In genomic region chr6:137519529-137520342, GRCm38 (mm10) we compare ENCODE assay signal across 13 mouse cellular contexts.
DNase-seq lines count a peak whose midpoint lies in the region; ATAC-seq lines count a peak whose summit lies in the region.
"Had no signal": no experiment of that assay in that cellular context is flagged by ENCODE, and none has a peak within 500 bp of the region (broad histone marks: within the 10 kb centered on the region; RNA-seq: fewer than 3 reads in every experiment).

No protein-coding gene starts in this region.

- no peak overlapping the region for H3K4me3 ChIP-seq in hindbrain, embryonic 13.5 days
- no peak overlapping the region for H3K4me3 ChIP-seq in hindbrain, embryonic 14.5 days (replicated peaks; ENCODE audit: low read length)
- H3K4me3 ChIP-seq in intestine, embryonic 16.5 days (ENCODE audit: low read length): no peak overlapping the region
- no peak overlapping the region for H3K4me3 ChIP-seq in neural tube, embryonic 13.5 days
- H3K4me3 ChIP-seq in heart, embryonic 10.5 days: no peak overlapping the region
- H3K4me3 ChIP-seq in embryonic facial prominence, embryonic 10.5 days: no peak overlapping the region
- H3K4me3 ChIP-seq: heart, embryonic 15.5 days had no signal

- no peaks in the 10 kb centered on the region for H3K36me3 ChIP-seq in hindbrain, embryonic 13.5 days
- no peaks in the 10 kb centered on the region for H3K36me3 ChIP-seq in hindbrain, embryonic 14.5 days (replicated peaks; ENCODE audit: control insufficient read depth, insufficient read depth)
- peaks cover 2% of the 10 kb centered on the region; the same call in 1 of the 2 replicates for H3K36me3 ChIP-seq in intestine, embryonic 16.5 days (ENCODE audit: control insufficient read depth, insufficient read depth, low read length)
- no peaks in the 10 kb centered on the region for H3K36me3 ChIP-seq in neural tube, embryonic 13.5 days
- no peaks in the 10 kb centered on the region for H3K36me3 ChIP-seq in heart, embryonic 10.5 days
- H3K36me3 ChIP-seq in embryonic facial prominence, embryonic 10.5 days (replicated peaks): no peaks in the 10 kb centered on the region
- H3K36me3 ChIP-seq: heart, embryonic 15.5 days had no signal

- no peak for DNase-seq in hindbrain, embryonic 14.5 days (ENCODE audit: low spot score)
- peak; percentile 94 for DNase-seq in NIH3T3 (ENCODE audit: low read depth)
- no peak for DNase-seq in heart, embryonic 10.5 days (ENCODE audit: low spot score)
- DNase-seq in lung, postnatal 25 days (ENCODE audit: low spot score): no peak
- no peak for DNase-seq in embryonic facial prominence, embryonic 10.5 days (ENCODE audit: low spot score)
- DNase-seq: kidney, postnatal 36 days; liver, postnatal 0 days had no signal

- no peaks in the 10 kb centered on the region for H3K27me3 ChIP-seq in hindbrain, embryonic 13.5 days
- H3K27me3 ChIP-seq in hindbrain, embryonic 14.5 days (ENCODE audit: control insufficient read depth, insufficient read depth, low read length): no peaks in the 10 kb centered on the region
- H3K27me3 ChIP-seq in intestine, embryonic 16.5 days (replicated peaks; ENCODE audit: control insufficient read depth, insufficient read depth, low read length): no peaks in the 10 kb centered on the region
- no peaks in the 10 kb centered on the region for H3K27me3 ChIP-seq in neural tube, embryonic 13.5 days
- no peaks in the 10 kb centered on the region; the same call in 1 of the 2 replicates for H3K27me3 ChIP-seq in heart, embryonic 10.5 days (ENCODE audit: insufficient read depth, poor library complexity, severe bottlenecking)
- no peaks in the 10 kb centered on the region for H3K27me3 ChIP-seq in embryonic facial prominence, embryonic 10.5 days (replicated peaks; ENCODE audit: low read depth, poor library complexity, severe bottlenecking)
- H3K27me3 ChIP-seq: CH12.LX; heart, embryonic 15.5 days had no signal

- no peaks in the 10 kb centered on the region for H3K9me3 ChIP-seq in hindbrain, embryonic 13.5 days
- H3K9me3 ChIP-seq in hindbrain, embryonic 14.5 days (ENCODE audit: control insufficient read depth, low read length): no peaks in the 10 kb centered on the region
- no peaks in the 10 kb centered on the region for H3K9me3 ChIP-seq in intestine, embryonic 16.5 days (ENCODE audit: control insufficient read depth, low read length)
- H3K9me3 ChIP-seq in neural tube, embryonic 13.5 days: no peaks in the 10 kb centered on the region
- H3K9me3 ChIP-seq in heart, embryonic 10.5 days: no peaks in the 10 kb centered on the region
- no peaks in the 10 kb centered on the region for H3K9me3 ChIP-seq in embryonic facial prominence, embryonic 10.5 days
- H3K9me3 ChIP-seq: heart, embryonic 15.5 days had no signal

- no peak overlapping the region for H3K4me2 ChIP-seq in hindbrain, embryonic 13.5 days
- no peak overlapping the region for H3K4me2 ChIP-seq in hindbrain, embryonic 14.5 days (replicated peaks)
- H3K4me2 ChIP-seq in intestine, embryonic 16.5 days (ENCODE audit: low read depth, low read length): no peak overlapping the region
- H3K4me2 ChIP-seq in neural tube, embryonic 13.5 days: peak overlapping the region; percentile 14; the same call in 1 of the 2 replicates
- H3K4me2 ChIP-seq: heart, embryonic 15.5 days had no signal

- peak overlapping the region; percentile 49 for H3K9ac ChIP-seq in hindbrain, embryonic 13.5 days
- H3K9ac ChIP-seq in hindbrain, embryonic 14.5 days: no peak overlapping the region
- no peak overlapping the region for H3K9ac ChIP-seq in intestine, embryonic 16.5 days (ENCODE audit: low read depth, low read length)
- peak overlapping the region; percentile 8; the same call in 1 of the 2 replicates for H3K9ac ChIP-seq in neural tube, embryonic 13.5 days
- H3K9ac ChIP-seq: heart, embryonic 15.5 days; liver, postnatal 0 days had no signal

- 50% methylated on average over 11 of the region's 11 CpGs for WGBS in hindbrain, embryonic 13.5 days
- 46% methylated on average over 11 of the region's 11 CpGs for WGBS in hindbrain, embryonic 14.5 days
- WGBS in intestine, embryonic 16.5 days: 62% methylated on average over 11 of the region's 11 CpGs
- 27% methylated on average over 11 of the region's 11 CpGs for WGBS in neural tube, embryonic 13.5 days
- WGBS in heart, embryonic 10.5 days: 80% methylated on average over 11 of the region's 11 CpGs
- WGBS in embryonic facial prominence, embryonic 10.5 days: 83% methylated on average over 11 of the region's 11 CpGs

- H3K4me1 ChIP-seq in hindbrain, embryonic 13.5 days (replicated peaks): peaks cover 13% of the 10 kb centered on the region
- H3K4me1 ChIP-seq in hindbrain, embryonic 14.5 days (replicated peaks; ENCODE audit: control insufficient read depth, insufficient read depth, low read length): peaks cover 10% of the 10 kb centered on the region; the same call in 1 of the 2 replicates
- H3K4me1 ChIP-seq in intestine, embryonic 16.5 days (ENCODE audit: control insufficient read depth, insufficient read depth, low read length): no peaks in the 10 kb centered on the region
- H3K4me1 ChIP-seq in neural tube, embryonic 13.5 days (replicated peaks): peaks cover 15% of the 10 kb centered on the region
- no peaks in the 10 kb centered on the region for H3K4me1 ChIP-seq in heart, embryonic 10.5 days
- H3K4me1 ChIP-seq in embryonic facial prominence, embryonic 10.5 days: no peaks in the 10 kb centered on the region
- H3K4me1 ChIP-seq: heart, embryonic 15.5 days had no signal

- H3K27ac ChIP-seq in hindbrain, embryonic 13.5 days: no peak overlapping the region
- no peak overlapping the region for H3K27ac ChIP-seq in hindbrain, embryonic 14.5 days
- no peak overlapping the region for H3K27ac ChIP-seq in intestine, embryonic 16.5 days (ENCODE audit: low read length)
- peak overlapping the region; percentile 38; the same call in 1 of the 2 replicates for H3K27ac ChIP-seq in neural tube, embryonic 13.5 days (replicated peaks)
- no peak overlapping the region for H3K27ac ChIP-seq in heart, embryonic 10.5 days
- H3K27ac ChIP-seq in embryonic facial prominence, embryonic 10.5 days (replicated peaks): no peak overlapping the region
- H3K27ac ChIP-seq: heart, embryonic 15.5 days had no signal

- ATAC-seq in hindbrain, embryonic 13.5 days (ENCODE audit: low FRiP score): peak; percentile 63; the same call in 1 of the 2 replicates
- no peak; the same call in 1 of the 2 replicates for ATAC-seq in hindbrain, embryonic 14.5 days (ENCODE audit: low FRiP score)
- ATAC-seq in intestine, embryonic 16.5 days: peak; percentile 65
- ATAC-seq in neural tube, embryonic 13.5 days (ENCODE audit: low read depth): peak; percentile 89
- ATAC-seq: forebrain, embryonic 14.5 days; liver, postnatal 0 days had no signal

Comparison
In these comparisons a context has a peak if more than half of its experiments do, and no peak if none do; other contexts are left out.
1. H3K9ac ChIP-seq: peak in hindbrain, embryonic 13.5 days (single experiment) and neural tube, embryonic 13.5 days (single experiment); none in hindbrain, embryonic 14.5 days (single experiment) and intestine, embryonic 16.5 days (single experiment).